Mouse (Mus musculus) midbrain, embryonic 10.5 days (tissue): ENCODE results near the gene Usp54. TPM values are rescaled to one million over a fixed set of nuclear protein-coding genes. Genes with fewer than 3 reads are reported as not detected.
A peak's percentile ranks its signal among the peaks of the same experiment; 100 is the strongest.

ENCODE experiments used
- DNase-seq: peaks from one replicate; pipeline ENCODE4 v3.0.0-alpha.2; 2017; ENCODE audit warnings: low spot score
- H3K27ac ChIP-seq: fragments of 300-500 bp; sonication (generic); replicated peaks from 2 replicates; pipeline ENCODE4 v1.5.1; 2016; ENCODE audit warnings: mild to moderate bottlenecking
- H3K27me3 ChIP-seq: fragments of 300-500 bp; sonication (generic); 2 replicates; pipeline ENCODE4 v1.6.1; 2016; ENCODE audit warnings: low read depth, mild to moderate bottlenecking; ENCODE audit not compliant: poor library complexity, severe bottlenecking
- H3K36me3 ChIP-seq: fragments of 300-500 bp; sonication (generic); 2 replicates; pipeline ENCODE4 v1.6.1; 2016; ENCODE audit warnings: mild to moderate bottlenecking, moderate library complexity
- H3K4me1 ChIP-seq: fragments of 300-500 bp; sonication (generic); 2 replicates; pipeline ENCODE4 v1.6.1; 2016
- H3K4me3 ChIP-seq: fragments of 300-500 bp; sonication (generic); 2 replicates; pipeline ENCODE4 v1.5.1; 2016; ENCODE audit warnings: mild to moderate bottlenecking, moderate library complexity
- H3K9me3 ChIP-seq: fragments of 300-500 bp; sonication (generic); replicated peaks from 2 replicates; pipeline ENCODE4 v1.6.1; 2016; ENCODE audit warnings: mild to moderate bottlenecking
- WGBS: fragments of 180-500 bp; shearing (Covaris S2); methylation state at CpG from one replicate; pipeline ENCODE4 v1.1.7; 2016; 5-methylcytosine and 5-hydroxymethylcytosine counted together
- polyA plus RNA-seq: library from polyadenylated mRNA; unstranded; fragments of >200 nt; fragmentation: Nextera tagmentation; extraction: Ambion mirVana; gene quantifications from 2 replicates; pipeline ENCODE4 v1.2.1, GENCODE M21; 2016

Usp54 gene
- polyA plus RNA-seq, 1 experiment from 2014 or later, result 14.3 TPM

DNA sequence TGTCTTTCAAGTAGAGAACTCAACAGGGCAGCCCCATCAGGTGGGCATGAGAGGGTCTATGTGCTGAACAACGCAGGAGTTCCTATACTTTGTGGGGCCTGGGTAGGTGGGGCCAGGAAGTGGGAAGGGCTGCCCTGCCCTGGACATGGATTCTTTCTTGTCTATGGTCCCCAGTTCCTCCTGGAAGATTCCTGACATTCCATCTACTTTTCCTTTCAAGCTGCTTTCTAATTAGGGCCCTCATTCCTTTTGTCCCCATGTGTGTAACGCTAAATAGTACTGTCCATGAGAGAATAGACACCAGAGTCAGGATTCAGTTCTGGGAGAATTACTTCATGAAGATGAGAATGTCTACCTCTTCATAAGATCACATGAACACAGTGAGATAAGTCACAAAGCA, 22.7 kb upstream of the Usp54 start:
- Histone ChIP-seq H3K9me3 (no peaks in the 10 kb centered on the region), H3K4me3 (no peak overlapping the region), H3K36me3 (no peaks in the 10 kb centered on the region), H3K27ac (no peak overlapping the region), H3K4me1 (peaks cover 28% of the 10 kb centered on the region), H3K27me3 (peaks cover 49% of the 10 kb centered on the region)
- WGBS, result 78% methylated on average over 2 of the region's 2 CpGs
- no peak for DNase-seq

DNA sequence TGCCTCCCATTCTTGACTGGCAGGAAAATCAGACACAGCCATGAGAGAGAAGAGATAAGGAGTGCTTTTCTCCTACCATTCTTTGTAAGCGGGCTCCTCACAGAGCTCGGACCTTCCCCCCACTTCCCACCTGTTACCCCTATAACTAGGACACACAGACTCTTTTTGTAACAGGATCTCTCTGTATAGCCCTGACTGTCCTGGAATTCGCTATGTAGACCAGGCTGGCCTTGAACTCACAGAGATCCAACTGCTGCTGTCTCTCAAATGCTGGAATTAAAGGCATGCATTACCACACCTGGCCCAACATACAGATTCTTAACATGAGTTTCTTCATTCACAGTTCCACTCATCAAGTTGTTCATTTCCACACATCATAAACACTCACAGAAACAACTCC, 21.9 kb upstream of the Usp54 start:
- WGBS, result 86% methylated on average over 3 of the region's 3 CpGs
- Histone ChIP-seq H3K27ac (no peak overlapping the region), H3K4me1 (peaks cover 28% of the 10 kb centered on the region), H3K9me3 (no peaks in the 10 kb centered on the region), H3K4me3 (no peak overlapping the region), H3K36me3 (no peaks in the 10 kb centered on the region), H3K27me3 (peaks cover 46% of the 10 kb centered on the region)
- DNase-seq, result no peak

DNA sequence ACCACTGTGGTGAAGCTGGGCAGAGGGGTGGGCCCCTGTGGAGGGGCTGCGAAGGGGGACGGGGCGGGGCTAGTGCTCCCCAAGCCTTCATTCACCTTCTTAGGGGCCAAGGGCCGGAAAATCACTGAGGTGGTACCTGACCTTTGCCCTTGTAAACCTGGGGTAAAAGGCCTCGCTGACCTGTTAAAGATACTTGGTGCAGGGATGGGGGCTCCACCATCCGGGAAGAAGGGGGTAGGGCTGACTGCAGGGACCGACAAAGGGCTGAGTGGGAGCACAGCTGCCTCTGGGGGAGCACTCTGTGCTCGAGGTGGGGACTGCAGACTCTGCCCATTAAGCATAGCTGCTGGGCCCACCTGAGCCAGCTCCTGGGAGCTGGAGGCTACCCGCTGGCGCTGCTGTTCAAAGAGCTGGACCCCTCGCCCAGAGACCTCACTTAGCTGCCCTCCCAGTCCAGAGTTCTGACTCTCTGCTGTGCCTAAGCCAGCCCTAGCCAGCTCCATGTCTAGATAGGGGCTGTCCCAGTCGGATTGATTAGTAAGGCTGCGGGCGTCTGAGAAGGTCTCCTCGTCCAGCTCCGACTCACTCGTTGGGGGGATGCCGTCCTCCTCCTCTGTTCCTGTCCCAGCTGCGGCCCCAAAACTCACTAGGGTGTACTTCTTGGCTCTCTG, 20.9 kb upstream of the Usp54 start:
- H3K27me3 ChIP-seq, result peaks cover 41% of the 10 kb centered on the region
- DNase-seq, result peak; percentile 44
- no peaks in the 10 kb centered on the region for H3K9me3 ChIP-seq
- no peaks in the 10 kb centered on the region for H3K36me3 ChIP-seq
- peak overlapping the region; percentile 87 for H3K27ac ChIP-seq
- 10% methylated on average over 19 of the region's 19 CpGs for WGBS
- H3K4me3 ChIP-seq, result peak overlapping the region; percentile 75
- H3K4me1 ChIP-seq, result peaks cover 28% of the 10 kb centered on the region

DNA sequence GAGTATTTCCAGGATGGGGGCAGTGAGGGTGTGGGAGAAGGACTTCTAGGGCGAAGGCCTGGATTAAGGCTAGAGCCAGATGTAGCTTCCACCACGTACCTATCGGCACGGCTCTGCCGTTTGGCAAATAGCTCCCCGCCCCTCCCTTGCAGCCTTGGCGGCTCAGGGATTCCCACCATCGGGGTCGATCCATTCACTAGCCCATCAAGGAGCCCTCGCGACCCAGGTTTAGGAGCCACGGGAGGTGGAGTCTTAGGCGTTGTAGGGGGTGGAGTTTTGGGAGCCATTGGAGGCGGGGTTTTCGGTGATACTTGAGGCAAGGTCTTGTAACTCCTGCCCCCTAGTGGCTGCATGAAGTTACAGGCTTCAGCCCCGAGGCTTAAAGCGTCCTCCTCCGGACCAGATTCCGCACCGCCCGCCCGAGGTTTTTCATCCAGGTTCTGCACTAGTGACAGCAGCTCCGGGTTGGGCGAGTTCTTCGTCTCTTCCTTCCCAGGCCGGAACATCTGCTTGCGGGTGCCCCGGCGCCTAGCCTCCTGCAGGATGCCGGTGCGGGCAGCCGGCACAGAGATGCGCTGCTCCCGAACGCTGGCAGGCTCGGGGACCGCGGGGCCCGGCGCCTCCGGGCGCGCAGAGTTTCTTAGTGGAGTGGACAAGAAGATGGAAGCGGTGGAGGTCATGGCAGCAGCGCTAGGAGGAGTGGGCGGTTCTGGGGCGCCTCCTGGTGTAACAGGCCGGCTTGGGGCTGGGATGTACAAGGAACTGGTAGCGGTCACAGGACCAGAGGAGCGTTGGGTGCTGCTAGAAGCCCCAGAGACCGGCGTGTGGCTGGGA, 20.2 kb upstream of the Usp54 start:
- under 1% methylated on average over 52 of the region's 52 CpGs for WGBS
- H3K27me3 ChIP-seq, result peaks cover 41% of the 10 kb centered on the region
- H3K9me3 ChIP-seq, result no peaks in the 10 kb centered on the region
- H3K36me3 ChIP-seq, result no peaks in the 10 kb centered on the region
- DNase-seq, result peak; percentile 93
- H3K4me1 ChIP-seq, result peaks cover 28% of the 10 kb centered on the region
- peak overlapping the region; percentile 75 for H3K4me3 ChIP-seq
- H3K27ac ChIP-seq, result peak overlapping the region; percentile 87

DNA sequence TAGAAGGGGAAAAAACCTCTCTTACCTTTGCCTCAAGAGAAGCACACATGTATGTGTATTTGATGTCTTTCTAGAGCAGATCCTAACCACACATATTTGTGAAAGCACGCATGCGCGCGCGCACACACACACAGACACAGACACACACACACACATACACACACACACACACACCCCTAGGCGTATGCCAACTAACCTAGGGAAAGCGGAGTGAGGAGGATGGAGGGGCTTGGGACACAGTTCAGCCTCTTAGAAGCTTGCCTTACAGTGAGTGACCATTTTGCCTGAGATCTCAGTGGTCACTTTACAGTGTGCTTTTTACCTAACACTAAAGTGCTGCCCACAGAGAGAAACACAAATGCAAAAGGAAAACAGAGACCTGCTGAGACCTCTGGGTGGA, 18.8 kb upstream of the Usp54 start:
- H3K36me3 ChIP-seq, result no peaks in the 10 kb centered on the region
- H3K4me3 ChIP-seq, result no peak overlapping the region
- no peak for DNase-seq
- peaks cover 35% of the 10 kb centered on the region for H3K27me3 ChIP-seq
- no peaks in the 10 kb centered on the region for H3K9me3 ChIP-seq
- peaks cover 28% of the 10 kb centered on the region for H3K4me1 ChIP-seq
- WGBS, result 94% methylated on average over 7 of the region's 7 CpGs
- no peak overlapping the region for H3K27ac ChIP-seq

DNA sequence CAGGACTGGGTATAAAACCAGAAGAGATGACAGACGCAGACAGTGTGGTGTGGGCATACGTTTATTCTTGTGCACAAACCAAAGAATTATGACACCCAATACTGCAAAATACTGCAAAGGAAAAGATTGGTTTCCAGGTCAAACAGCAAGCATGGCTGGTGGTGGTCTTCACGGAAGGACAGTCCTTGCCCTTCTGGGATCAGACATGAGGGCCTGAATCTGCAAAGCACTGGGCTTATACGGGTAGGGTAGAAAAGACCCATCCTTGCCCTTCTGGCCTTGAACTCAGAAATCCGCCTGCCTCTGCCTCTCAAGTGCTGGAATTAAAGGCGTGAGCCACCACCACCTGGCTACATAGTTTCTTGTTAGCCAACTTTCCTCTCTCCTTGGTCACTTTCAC, 18.0 kb upstream of the Usp54 start:
- 81% methylated on average over 6 of the region's 6 CpGs for WGBS
- Histone ChIP-seq H3K4me3 (no peak overlapping the region), H3K27me3 (peaks cover 32% of the 10 kb centered on the region), H3K4me1 (peaks cover 22% of the 10 kb centered on the region), H3K36me3 (no peaks in the 10 kb centered on the region), H3K27ac (no peak overlapping the region), H3K9me3 (no peaks in the 10 kb centered on the region)
- DNase-seq, result no peak

DNA sequence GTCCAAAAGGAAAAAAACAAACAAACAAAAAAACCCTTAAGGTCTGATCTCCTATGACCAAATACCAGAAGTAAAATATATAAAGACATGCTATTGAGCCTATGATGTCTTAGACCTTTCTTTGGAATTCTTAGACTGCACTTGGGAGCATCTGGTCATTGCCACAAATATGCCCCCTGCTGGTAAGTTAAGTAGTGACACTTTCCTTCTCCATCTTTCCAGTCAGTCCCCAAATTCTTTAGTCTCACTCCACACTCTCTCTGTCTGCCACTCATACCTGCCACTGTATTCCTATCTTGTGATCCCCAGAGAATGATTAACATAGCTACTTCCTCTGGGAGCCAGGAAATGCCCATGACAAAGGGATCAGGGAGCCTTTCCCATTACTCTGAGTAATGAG, 17.5 kb upstream of the Usp54 start:
- Histone ChIP-seq H3K36me3 (no peaks in the 10 kb centered on the region), H3K4me1 (peaks cover 22% of the 10 kb centered on the region), H3K27me3 (peaks cover 26% of the 10 kb centered on the region), H3K9me3 (no peaks in the 10 kb centered on the region), H3K27ac (no peak overlapping the region), H3K4me3 (no peak overlapping the region)
- no peak for DNase-seq

DNA sequence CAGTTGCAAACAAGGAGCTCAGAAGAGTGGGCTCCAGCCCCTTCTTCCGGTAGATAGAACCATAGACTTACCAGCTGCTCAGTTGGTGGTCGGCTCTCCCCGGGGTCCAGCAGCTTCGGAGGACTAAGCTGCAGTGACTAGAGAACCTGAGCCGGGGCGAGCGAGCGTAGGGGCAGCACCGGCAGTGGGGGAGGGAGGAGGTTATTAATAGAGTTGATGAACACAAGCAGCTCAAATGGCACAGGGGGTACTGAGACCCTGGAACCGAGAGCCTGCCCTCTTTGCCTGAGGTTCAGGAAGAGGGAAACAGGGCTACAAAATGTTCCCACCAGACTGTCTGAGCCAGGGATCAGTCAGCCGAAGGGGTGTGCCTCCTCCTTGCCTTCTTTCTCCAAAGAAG, 15.5 kb upstream of the Usp54 start, which contains the start of gene Myoz1:
Gene Myoz1, minus strand, starts transcription at position 180 of the 400 bp plus-strand sequence.
- H3K27me3 ChIP-seq, result peaks cover 7% of the 10 kb centered on the region
- H3K4me1 ChIP-seq, result peaks cover 9% of the 10 kb centered on the region
- DNase-seq, result no peak
- no peak within 1 kb of the TSS for H3K27ac ChIP-seq
- 32% methylated on average over 11 of the region's 11 CpGs for WGBS
- no peaks in the 10 kb centered on the region for H3K9me3 ChIP-seq
- H3K36me3 ChIP-seq, result no peaks in the 10 kb centered on the region
- no peak within 1 kb of the TSS for H3K4me3 ChIP-seq

DNA sequence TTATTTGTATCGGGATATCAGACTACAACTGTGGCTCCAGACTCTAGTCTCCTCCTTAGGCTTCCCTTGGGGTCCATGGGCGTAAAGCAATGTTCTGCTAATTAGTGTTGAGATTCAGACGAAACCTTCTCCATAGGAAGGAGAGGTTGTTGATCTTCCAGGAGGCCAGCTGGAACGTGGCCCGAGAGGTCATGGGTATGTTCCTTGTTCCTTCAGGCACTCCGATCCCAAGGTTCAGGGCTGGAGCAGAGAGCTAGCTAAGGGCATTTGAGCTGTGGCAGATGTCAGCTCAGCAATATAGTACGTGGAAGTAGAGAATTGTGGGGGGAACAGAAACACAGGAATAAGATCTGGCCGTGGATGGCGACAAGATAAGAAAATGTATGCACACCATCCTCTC, 14.9 kb upstream of the Usp54 start:
- peaks cover 5% of the 10 kb centered on the region for H3K4me1 ChIP-seq
- WGBS, result 78% methylated on average over 9 of the region's 9 CpGs
- no peak for DNase-seq
- no peak overlapping the region for H3K4me3 ChIP-seq
- no peaks in the 10 kb centered on the region for H3K36me3 ChIP-seq
- H3K27ac ChIP-seq, result no peak overlapping the region
- no peaks in the 10 kb centered on the region for H3K9me3 ChIP-seq
- peaks cover 7% of the 10 kb centered on the region for H3K27me3 ChIP-seq

DNA sequence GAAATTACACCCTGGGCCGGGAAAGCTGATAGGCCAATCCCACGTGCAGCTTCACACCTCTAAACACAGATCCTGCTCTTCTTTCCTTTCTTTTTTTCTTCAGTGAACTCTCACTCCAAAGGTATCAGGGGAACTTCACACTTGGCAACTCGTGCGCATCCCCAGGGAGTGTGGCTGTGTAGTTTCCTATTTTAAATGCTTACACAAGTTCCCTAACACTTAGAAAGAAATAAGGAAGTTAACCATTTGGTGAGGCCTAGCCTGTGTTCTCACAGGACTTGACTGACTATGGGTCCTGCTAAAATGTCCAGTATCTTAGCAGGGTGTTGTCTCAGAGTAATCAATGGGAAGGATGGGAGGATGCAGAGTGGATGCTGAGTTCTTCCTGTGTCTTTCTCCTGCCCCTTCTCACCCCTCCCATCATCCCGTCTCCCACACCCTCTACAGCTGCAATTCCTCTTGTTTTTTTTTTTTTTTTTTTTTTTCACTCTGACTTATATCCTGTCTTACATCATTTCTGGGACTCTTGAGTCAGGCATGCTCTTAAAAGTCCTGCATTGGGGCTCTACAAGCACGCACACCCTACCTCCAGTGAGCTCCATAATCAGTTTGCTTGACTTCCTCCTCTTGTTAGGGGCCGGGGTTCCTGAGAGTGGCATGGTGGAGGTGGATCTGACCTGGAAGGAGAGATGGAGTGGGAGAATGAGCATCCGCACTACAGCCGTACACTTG, 14.0 kb upstream of the Usp54 start:
- no peaks in the 10 kb centered on the region for H3K9me3 ChIP-seq
- 86% methylated on average over 9 of the region's 9 CpGs for WGBS
- no peak overlapping the region for H3K27ac ChIP-seq
- no peaks in the 10 kb centered on the region for H3K36me3 ChIP-seq
- no peak overlapping the region for H3K4me3 ChIP-seq
- no peaks in the 10 kb centered on the region; the same call in 1 of the 2 replicates for H3K4me1 ChIP-seq
- DNase-seq, result no peak
- H3K27me3 ChIP-seq, result peaks cover 3% of the 10 kb centered on the region

DNA sequence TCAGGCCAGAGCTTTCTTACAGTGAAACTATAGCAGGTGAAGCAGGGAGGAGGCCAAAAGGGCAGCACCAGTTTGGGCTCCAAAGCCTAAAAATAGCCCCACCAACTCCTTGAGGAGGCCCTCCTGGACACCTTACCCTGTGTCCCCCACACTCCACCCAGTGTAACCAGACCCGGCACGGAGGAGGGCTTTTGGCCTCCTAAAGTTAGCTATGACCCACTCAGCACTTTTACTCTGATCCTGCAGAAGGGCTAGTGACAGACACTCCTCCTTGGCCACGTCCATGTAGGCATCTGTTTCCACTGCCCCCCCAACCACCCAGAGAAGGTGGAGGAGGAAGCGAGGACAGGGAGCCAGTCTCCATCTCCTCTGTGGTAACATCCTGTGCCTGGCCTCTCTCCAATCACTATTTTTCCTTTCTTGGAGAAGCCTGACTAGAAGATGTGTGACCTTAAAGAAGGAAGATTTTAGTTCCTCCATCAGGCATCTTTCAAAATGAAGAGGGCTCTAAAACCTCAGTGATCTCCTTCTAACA, 10.9 kb upstream of the Usp54 start:
- Histone ChIP-seq H3K27me3 (no peaks in the 10 kb centered on the region), H3K9me3 (no peaks in the 10 kb centered on the region), H3K4me1 (no peaks in the 10 kb centered on the region; the same call in 1 of the 2 replicates), H3K36me3 (no peaks in the 10 kb centered on the region), H3K27ac (no peak overlapping the region), H3K4me3 (no peak overlapping the region)
- DNase-seq, result no peak
- 76% methylated on average over 4 of the region's 4 CpGs for WGBS

DNA sequence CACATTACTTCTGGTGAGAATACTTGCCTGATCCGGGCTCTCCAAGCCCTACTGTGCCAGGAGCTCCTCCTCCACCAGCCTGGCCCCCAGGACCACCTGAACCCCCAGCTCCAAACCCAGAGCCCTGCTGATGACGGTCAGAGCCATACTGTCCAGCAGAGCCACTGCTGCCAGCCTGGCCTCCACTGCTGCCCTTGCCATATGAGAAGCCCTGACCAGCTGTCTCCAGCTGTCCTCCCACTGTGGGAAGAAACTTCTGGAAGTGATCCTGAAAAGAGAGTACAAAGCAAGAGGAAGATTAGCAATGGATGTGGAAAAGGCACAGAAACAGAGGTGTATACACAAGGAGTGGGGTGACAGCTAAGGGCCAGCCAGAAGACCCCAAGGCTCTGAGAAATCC, 10.1 kb upstream of the Usp54 start:
- Histone ChIP-seq H3K36me3 (no peaks in the 10 kb centered on the region), H3K27ac (no peak overlapping the region), H3K4me3 (no peak overlapping the region), H3K27me3 (no peaks in the 10 kb centered on the region), H3K4me1 (no peaks in the 10 kb centered on the region), H3K9me3 (no peaks in the 10 kb centered on the region)
- no peak for DNase-seq
- WGBS, result 78% methylated on average over 2 of the region's 2 CpGs
